Mouse (Mus musculus): ENCODE results near the gene Fam43b. TPM values are rescaled to one million over a fixed set of nuclear protein-coding genes. Genes with fewer than 3 reads are reported as not detected.

Fam43b gene
- polyA plus RNA-seq, 1 experiment from 2014 or later, result 0.05 TPM

DNA sequence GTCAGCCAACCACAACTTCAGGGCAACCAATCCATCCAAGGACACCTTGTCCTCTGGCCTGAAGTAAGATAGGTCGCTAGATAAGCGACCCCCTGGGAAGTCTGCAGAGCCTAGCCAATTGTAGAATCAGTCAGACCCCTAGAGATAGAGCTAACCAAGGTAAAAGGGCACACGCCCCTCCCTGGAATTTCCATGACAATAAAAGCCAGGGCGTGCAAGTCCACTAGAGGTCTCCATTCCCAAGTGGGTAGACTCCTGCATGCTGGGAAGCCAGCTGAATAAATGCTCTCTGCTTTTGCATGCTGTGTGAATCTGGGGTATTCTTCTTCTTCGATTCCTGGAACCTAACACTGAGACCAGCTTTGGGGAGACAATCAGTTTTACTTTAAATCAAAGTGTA lies 20.1 kb upstream of the Fam43b start:
- 60% methylated on average over 5 of the region's 5 CpGs for WGBS
- Histone ChIP-seq H3K9me3 (no peaks in the 10 kb centered on the region), H3K27me3 (replicated peaks) (peaks cover 6% of the 10 kb centered on the region; the same call in 1 of the 2 replicates), H3K4me2 (replicated peaks) (no peak overlapping the region), H3K4me3 (replicated peaks) (no peak overlapping the region), H3K27ac (no peak overlapping the region), H3K36me3 (no peaks in the 10 kb centered on the region), H3K9ac (no peak overlapping the region), H3K4me1 (replicated peaks) (0 out of 2 replicates have a peak, but pooled peaks cover 3% of the 10 kb centered on the region)
- ATAC-seq, result no peak

DNA sequence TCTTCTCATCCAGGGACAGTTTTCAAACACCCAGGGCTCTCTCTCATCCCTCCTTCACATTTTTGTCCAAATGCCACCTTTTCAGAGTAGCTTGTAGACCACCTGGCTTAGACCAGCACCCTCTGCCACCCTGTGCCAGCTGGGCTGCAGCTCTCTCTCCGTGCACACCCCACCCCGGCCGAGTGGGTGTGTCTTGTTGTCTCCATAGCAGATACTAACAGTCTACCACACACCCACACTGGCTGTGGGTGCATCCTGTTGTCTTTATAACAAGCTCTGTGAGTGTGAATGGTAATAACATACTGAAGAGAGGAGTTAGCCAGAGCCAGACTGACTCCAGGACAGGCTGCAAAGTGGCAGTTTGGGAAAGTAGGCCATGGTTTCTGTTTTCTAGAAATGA lies 19.7 kb upstream of the Fam43b start:
- H3K4me2 ChIP-seq (replicated peaks), result no peak overlapping the region
- no peaks in the 10 kb centered on the region for H3K36me3 ChIP-seq
- no peak for ATAC-seq
- H3K4me3 ChIP-seq (replicated peaks), result no peak overlapping the region
- peaks cover 10% of the 10 kb centered on the region; the same call in 1 of the 2 replicates for H3K27me3 ChIP-seq (replicated peaks)
- H3K27ac ChIP-seq, result no peak overlapping the region
- no peak overlapping the region for H3K9ac ChIP-seq
- 0 out of 2 replicates have a peak, but pooled peaks cover 3% of the 10 kb centered on the region for H3K4me1 ChIP-seq (replicated peaks)
- no peaks in the 10 kb centered on the region for H3K9me3 ChIP-seq
- 71% methylated on average over 3 of the region's 3 CpGs for WGBS

DNA sequence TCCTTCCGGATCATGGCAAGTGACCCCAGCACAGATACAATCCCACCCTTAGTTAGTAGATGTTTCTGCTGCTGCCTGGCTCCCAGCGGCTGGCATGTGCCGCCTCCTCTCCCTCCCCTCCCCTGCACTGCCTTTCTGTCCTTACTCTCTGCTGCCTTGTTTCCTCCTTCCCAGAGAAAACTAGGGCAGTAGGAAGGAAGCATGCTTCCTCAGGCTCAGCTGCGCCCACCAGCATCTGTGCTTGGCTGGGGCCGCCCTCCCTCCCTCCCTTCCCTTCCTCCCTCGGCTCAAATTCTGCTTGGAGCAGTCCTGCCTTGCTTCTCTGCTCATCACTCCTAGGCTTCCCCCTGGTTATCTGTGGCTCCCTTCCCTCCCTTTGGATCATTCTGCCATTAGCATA lies 18.4 kb upstream of the Fam43b start:
- 0 out of 2 replicates have a peak, but pooled peaks cover 3% of the 10 kb centered on the region for H3K4me1 ChIP-seq (replicated peaks)
- H3K9ac ChIP-seq, result no peak overlapping the region
- ATAC-seq, result no peak
- WGBS, result 24% methylated on average over 6 of the region's 6 CpGs
- no peak overlapping the region for H3K4me2 ChIP-seq (replicated peaks)
- H3K36me3 ChIP-seq, result no peaks in the 10 kb centered on the region
- no peak overlapping the region for H3K4me3 ChIP-seq (replicated peaks)
- no peaks in the 10 kb centered on the region for H3K9me3 ChIP-seq
- H3K27ac ChIP-seq, result no peak overlapping the region
- H3K27me3 ChIP-seq (replicated peaks), result peaks cover 10% of the 10 kb centered on the region; the same call in 1 of the 2 replicates

DNA sequence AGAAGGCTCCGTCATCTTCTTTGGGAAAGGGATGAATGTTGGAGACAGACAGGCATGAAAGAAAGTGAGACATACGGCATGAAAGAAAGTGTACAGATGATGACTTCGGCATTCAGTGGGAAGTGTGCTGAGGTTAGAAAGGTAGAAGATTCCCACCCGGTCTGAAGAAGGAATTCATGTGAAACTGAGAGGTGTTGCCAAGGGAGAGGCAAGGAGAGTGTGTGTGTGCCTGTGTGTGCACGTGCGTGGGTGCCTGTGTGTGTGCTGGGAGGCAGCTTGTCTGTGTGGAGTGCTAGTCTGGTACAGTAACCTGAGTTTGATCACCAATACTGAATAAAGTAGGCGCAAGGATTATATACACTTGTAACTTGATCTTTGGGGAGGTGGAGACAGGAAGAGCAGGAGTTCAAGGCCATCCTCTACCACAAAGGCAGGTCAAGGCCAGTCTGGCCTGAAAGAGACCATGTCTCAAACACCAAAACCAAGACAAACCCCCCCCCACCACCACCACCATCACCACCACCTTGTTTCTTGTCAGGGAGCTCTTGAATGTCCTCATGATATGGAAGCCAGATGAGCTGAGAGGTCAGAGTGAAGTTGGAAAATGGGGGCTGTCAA lies 15.3 kb upstream of the Fam43b start:
- peaks cover 10% of the 10 kb centered on the region; the same call in 1 of the 2 replicates for H3K27me3 ChIP-seq (replicated peaks)
- H3K4me1 ChIP-seq (replicated peaks), result no peaks in the 10 kb centered on the region
- H3K27ac ChIP-seq, result no peak overlapping the region
- ATAC-seq, result no peak
- no peaks in the 10 kb centered on the region for H3K36me3 ChIP-seq
- no peaks in the 10 kb centered on the region for H3K9me3 ChIP-seq
- no peak overlapping the region for H3K4me3 ChIP-seq (replicated peaks)
- WGBS, result 42% methylated on average over 7 of the region's 7 CpGs
- H3K9ac ChIP-seq, result no peak overlapping the region
- no peak overlapping the region for H3K4me2 ChIP-seq (replicated peaks)

DNA sequence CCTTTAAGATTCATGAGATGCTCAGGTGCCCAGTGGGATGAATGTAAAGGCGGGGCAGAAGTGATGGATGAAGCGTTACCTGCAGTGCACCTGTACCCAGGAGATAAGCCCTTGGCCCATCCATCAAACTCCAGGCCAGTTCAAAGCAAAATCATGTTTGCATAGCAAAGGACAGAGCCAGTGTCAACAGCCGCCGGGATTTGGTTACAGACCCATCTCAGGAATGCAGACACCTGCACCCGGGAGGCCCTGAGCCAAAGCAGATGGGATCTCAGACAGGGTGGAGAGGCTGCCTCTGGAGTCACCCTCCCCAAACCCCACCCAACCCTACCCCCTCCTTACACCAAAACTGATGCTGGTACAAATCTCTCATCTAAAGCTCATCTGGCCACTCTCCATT lies 14.7 kb upstream of the Fam43b start:
- Histone ChIP-seq H3K4me3 (replicated peaks) (no peak overlapping the region), H3K9me3 (no peaks in the 10 kb centered on the region), H3K27me3 (replicated peaks) (peaks cover 10% of the 10 kb centered on the region; the same call in 1 of the 2 replicates), H3K9ac (no peak overlapping the region), H3K4me1 (replicated peaks) (no peaks in the 10 kb centered on the region), H3K4me2 (replicated peaks) (no peak overlapping the region), H3K36me3 (no peaks in the 10 kb centered on the region), H3K27ac (no peak overlapping the region)
- no peak for ATAC-seq
- 11% methylated on average over 5 of the region's 5 CpGs for WGBS

DNA sequence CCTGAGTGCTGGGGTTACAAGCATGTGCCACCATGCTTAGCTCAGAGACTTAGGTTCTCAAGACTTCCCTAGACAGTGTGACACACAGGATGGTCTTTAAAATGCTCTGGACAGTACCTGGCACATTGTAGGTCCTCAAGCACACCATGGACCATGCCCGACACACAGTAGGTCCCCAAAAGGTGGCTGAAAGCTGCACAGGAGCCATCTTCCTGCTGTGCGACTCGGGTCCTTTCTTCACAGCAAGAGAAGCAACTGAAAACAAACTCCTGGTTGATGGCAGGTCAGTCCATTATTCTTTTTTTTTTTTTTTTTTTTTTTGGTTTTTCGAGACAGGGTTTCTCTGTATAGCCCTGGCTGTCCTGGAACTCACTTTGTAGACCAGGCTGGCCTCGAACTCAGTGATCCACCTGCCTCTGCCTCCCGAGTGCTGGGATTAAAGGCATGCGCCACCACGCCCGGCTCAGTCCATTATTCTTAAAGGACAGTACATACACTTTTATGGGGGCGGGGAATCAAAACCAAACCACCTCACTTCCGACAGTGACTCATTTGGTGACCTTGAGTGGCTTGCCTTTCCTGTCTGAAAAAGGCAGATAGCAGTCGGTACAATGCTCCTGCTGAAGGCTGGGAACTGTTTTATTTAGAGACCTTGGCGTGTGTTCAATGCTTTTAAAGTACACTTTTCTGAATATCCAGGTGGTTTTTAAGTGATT lies 11.3 kb upstream of the Fam43b start:
- 59% methylated on average over 12 of the region's 13 CpGs for WGBS
- Histone ChIP-seq H3K27me3 (replicated peaks) (0 out of 2 replicates have a peak, but pooled peaks cover 4% of the 10 kb centered on the region), H3K9ac (no peak overlapping the region), H3K27ac (peak overlapping the region; percentile 48; the same call in 1 of the 2 replicates), H3K36me3 (no peaks in the 10 kb centered on the region), H3K9me3 (no peaks in the 10 kb centered on the region), H3K4me3 (replicated peaks) (no peak overlapping the region), H3K4me2 (replicated peaks) (no peak overlapping the region), H3K4me1 (replicated peaks) (no peaks in the 10 kb centered on the region)
- peak; percentile 53; the same call in 1 of the 2 replicates for ATAC-seq

DNA sequence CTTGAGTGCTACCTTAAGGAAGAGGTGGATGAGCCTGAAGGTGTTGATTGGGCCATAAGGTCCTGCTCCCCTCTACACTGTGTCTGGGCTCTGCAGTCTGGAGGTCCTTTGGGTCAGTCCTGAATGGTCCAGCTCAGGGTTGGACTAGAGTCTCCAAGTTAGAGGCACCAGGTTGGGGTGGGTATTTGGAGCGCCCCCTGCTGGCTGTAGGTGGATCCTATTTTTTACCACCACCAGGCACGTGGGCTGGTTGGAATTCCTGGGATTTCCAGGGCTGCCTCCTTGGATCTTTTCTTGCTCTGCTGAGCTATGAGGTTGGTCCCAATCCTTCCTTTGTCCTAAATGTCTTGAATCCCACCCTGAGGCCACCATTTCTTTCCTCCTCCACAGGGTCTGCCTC lies 8.5 kb upstream of the Fam43b start:
- Histone ChIP-seq H3K9me3 (no peaks in the 10 kb centered on the region), H3K9ac (no peak overlapping the region), H3K4me1 (replicated peaks) (no peaks in the 10 kb centered on the region), H3K27me3 (replicated peaks) (peaks cover under 1% of the 10 kb centered on the region; the same call in 1 of the 2 replicates), H3K4me2 (replicated peaks) (no peak overlapping the region), H3K4me3 (replicated peaks) (no peak overlapping the region), H3K27ac (no peak overlapping the region), H3K36me3 (no peaks in the 10 kb centered on the region)
- no peak for ATAC-seq
- WGBS, result 6% methylated on average over 2 of the region's 2 CpGs

DNA sequence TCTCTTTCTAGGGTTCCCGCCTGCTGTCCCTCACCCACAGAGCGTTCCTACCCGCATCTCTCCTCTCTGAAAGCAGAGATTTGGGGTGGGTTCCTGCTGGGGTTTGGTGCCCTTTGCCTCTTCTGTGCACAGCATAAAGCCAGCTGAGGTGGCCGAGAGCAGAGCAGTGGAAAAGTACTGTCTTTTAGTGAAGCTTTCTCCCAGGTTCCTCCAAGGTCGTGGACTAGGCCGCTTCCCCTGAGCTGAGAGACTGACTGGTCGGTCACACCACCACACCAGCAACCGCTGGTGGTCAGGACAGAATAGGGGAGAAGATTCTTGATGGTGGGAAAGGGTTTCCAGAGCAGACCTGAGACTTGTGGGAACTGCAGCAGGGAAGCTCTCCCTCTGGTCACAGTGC lies 383 bp upstream of the Fam43b start:
- Histone ChIP-seq H3K27me3 (replicated peaks) (peaks cover 56% of the 10 kb centered on the region), H3K27ac (no peak overlapping the region), H3K36me3 (no peaks in the 10 kb centered on the region), H3K4me3 (replicated peaks) (peak overlapping the region; percentile 30; the same call in 1 of the 2 replicates), H3K4me1 (replicated peaks) (peaks cover 20% of the 10 kb centered on the region), H3K9me3 (no peaks in the 10 kb centered on the region), H3K9ac (no peak overlapping the region), H3K4me2 (replicated peaks) (peak overlapping the region; percentile 70)
- ATAC-seq, result no peak
- WGBS, result 9% methylated on average over 8 of the region's 8 CpGs

DNA sequence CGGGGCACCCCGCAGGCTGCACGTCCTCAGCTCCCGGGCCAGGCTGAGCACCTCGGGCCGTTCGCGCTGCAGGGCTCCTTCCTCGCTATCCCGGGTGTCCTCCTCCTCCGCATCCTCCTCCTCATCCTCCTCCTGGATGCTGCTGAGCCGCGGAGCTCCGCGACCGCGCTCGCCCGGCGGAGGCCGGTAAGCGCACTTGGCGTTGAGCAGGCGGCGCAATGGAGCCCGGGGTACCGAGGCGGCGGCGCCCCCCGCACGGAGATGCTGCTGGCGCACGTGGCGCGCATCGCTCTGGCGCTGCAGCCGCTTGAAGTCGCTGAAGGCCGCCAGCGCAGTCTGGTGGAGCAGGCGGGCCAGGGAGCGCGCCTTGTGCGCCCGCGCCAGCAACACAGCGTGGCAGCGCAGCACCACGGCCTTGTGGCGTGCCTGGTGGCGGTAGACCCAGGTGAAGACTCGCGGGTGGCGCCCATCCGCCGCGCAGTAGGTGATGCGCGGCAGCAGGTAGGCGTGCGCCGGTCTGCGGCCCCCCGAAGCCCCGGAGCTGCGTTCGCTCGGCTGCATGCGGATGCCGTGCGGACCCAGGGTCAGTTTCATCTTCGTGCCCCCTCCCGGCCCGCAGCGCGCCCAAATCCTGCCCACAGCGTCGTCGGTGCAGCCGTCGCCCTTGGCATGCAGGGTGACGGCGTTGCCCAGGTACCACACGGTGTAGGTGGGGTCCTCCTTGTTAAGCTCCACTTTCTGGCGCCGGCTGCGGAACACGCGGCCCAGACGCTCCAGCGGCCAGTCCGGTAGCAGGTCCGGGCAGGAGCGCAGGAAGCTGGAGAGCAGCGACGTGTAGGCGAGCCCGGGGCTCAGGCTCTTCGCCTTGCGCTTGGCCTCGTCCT lies 999 bp downstream of the Fam43b start:
- H3K9me3 ChIP-seq, result no peaks in the 10 kb centered on the region
- H3K36me3 ChIP-seq, result no peaks in the 10 kb centered on the region
- H3K4me3 ChIP-seq (replicated peaks), result peak overlapping the region; percentile 30
- H3K27me3 ChIP-seq (replicated peaks), result peaks cover 62% of the 10 kb centered on the region
- H3K4me1 ChIP-seq (replicated peaks), result peaks cover 20% of the 10 kb centered on the region
- peak overlapping the region; percentile 70 for H3K4me2 ChIP-seq (replicated peaks)
- ATAC-seq, result no peak
- no peak overlapping the region for H3K9ac ChIP-seq
- no peak overlapping the region for H3K27ac ChIP-seq
- under 1% methylated on average over 103 of the region's 103 CpGs for WGBS

DNA sequence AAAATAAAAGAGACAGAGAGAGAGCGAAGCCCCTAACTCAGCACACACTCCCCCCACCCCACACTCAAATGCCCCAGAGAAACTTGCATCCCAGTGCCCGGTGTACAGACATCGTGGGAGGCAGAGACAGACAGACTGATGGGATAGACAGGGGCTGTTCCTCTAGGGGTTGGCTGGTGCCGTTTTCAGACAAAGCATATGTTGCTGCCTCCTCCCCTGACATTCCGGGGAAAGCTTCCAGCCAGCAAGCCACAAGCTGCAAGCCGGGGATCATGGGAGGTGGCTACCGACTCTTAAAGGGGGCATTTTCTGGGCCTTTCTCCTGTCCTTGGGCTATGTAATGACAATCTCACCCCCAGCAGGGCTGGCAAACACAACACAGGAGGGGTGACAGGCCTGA lies 2.6 kb downstream of the Fam43b start:
- H3K9me3 ChIP-seq, result no peaks in the 10 kb centered on the region
- ATAC-seq, result no peak
- H3K4me3 ChIP-seq (replicated peaks), result no peak overlapping the region
- peaks cover 59% of the 10 kb centered on the region for H3K27me3 ChIP-seq (replicated peaks)
- peaks cover 20% of the 10 kb centered on the region for H3K4me1 ChIP-seq (replicated peaks)
- no peaks in the 10 kb centered on the region for H3K36me3 ChIP-seq
- H3K4me2 ChIP-seq (replicated peaks), result no peak overlapping the region
- WGBS, result 71% methylated on average over 7 of the region's 7 CpGs
- no peak overlapping the region for H3K9ac ChIP-seq
- no peak overlapping the region for H3K27ac ChIP-seq

DNA sequence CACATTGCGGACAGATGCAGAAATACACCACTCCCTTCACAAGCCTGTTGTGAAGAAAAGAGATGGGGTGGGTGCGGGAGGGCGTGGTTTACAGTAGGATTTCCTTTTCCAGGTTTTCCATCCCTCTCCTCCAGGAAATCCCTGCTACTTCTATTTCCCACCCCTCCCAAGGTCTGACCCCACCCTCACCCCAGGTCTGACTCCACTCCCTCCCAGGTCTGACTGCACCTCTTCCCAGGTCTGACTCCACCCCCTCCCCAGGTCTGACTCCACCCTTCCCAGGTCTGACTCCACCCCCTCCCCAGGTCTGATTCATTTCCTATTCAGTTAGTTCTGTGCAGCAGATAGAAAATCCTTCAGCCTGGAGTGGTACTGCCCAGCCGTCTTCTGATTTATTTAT lies 12.5 kb downstream of the Fam43b start:
- Histone ChIP-seq H3K4me1 (replicated peaks) (no peaks in the 10 kb centered on the region), H3K9me3 (no peaks in the 10 kb centered on the region), H3K4me2 (replicated peaks) (no peak overlapping the region), H3K36me3 (no peaks in the 10 kb centered on the region), H3K27ac (no peak overlapping the region), H3K4me3 (replicated peaks) (no peak overlapping the region), H3K9ac (no peak overlapping the region), H3K27me3 (replicated peaks) (no peaks in the 10 kb centered on the region)
- peak; percentile 83 for ATAC-seq
- WGBS, result 45% methylated on average over 4 of the region's 4 CpGs

DNA sequence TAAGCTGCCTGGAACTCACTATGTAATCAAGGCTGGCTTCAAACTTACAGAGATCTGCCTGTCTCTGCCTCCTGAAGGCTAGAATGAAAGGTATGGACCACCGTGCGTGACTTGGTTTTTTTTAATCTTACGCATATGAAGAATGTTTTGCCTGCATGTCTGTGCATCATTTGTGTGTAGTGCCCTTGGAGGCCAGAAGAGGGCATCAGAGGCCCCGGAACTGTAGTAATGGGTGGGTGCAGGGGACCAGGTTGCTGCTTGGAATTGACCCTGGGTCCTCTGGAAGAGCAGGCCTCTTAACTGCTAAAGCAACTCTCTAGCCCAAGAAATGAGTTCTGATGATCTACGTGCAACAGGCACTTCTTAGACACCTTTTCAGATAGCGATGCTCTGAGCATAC lies 13.9 kb downstream of the Fam43b start:
- Histone ChIP-seq H3K9ac (no peak overlapping the region), H3K27ac (no peak overlapping the region), H3K4me3 (replicated peaks) (no peak overlapping the region), H3K27me3 (replicated peaks) (no peaks in the 10 kb centered on the region), H3K9me3 (no peaks in the 10 kb centered on the region), H3K36me3 (no peaks in the 10 kb centered on the region), H3K4me2 (replicated peaks) (no peak overlapping the region), H3K4me1 (replicated peaks) (0 out of 2 replicates have a peak, but pooled peaks cover under 1% of the 10 kb centered on the region)
- ATAC-seq, result no peak
- WGBS, result 76% methylated on average over 6 of the region's 6 CpGs
